Mouse (Mus musculus): Measurements from ENCODE around the gene Tbx2.

Gene Tbx2

GRCm38 (mm10) chr11:85832231-85832924 is at the start of gene Tbx2:
Gene Tbx2 (plus strand): TSS chr11:85832551.
- peak; percentile 84 to 93 for DNase-seq (ENCODE audit: low spot score in 2 of 2)

DNA sequence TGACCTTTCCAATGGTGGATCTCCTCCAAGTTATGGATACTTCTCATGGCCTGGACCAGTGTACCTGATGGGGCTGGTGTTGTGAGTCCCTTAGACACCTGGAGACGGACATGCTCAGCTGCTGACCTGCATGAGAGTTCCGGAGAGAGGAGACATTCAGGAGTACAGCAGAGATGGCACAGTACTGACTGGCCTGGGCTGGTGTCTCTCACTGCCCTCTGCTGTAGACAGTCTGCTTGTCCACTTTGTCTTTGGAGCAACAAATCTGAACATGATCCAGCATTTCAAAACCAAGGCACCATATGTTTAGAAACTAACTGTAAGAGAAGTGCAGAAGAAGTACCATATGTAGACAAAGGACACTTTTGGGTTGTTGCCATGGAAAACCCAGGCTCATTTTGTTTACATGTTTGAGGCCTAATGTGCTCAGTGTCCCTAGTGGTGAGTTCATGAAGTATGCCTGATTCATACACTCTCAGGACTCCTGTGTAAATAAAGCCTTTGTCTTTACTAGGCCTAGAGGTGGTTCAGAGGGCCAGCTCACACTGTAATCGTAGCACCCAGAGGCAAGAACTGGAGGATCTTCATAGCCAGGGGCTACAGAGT is 46.1 kb upstream of the Tbx2 start:
- no peak for DNase-seq (ENCODE audit: low spot score in 2 of 2)

- no peak for DNase-seq (ENCODE audit: low spot score in 2 of 2)
Observed at GRCm38 (mm10) chr11:85789750-85790149, 42.6 kb upstream of the Tbx2 start.

GRCm38 (mm10) chr11:85790267-85790666 is 42.1 kb upstream of the Tbx2 start:
- DNase-seq (ENCODE audit: low spot score in 2 of 2) = no peak

DNA sequence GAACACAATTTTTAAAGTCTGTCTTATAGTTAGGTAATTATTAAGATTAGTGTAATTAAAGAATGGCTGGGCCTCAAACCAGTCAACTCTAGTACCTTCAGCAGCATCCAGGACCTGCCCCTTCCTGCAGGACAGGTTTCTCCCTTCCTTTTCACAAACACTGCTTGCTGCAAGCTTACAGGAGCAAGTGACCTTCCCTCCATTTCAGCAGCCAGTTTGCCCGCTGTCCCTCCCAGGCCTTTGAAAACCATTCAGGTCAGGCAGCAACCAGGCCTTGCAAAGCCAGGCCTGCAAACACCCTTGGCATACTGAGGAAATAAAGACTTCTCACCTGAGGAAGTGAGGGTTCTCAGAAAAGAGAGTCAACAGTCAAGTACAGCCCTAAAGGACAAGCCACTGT is 41.1 kb upstream of the Tbx2 start:
- no peak for DNase-seq (ENCODE audit: low spot score in 2 of 2)

DNA sequence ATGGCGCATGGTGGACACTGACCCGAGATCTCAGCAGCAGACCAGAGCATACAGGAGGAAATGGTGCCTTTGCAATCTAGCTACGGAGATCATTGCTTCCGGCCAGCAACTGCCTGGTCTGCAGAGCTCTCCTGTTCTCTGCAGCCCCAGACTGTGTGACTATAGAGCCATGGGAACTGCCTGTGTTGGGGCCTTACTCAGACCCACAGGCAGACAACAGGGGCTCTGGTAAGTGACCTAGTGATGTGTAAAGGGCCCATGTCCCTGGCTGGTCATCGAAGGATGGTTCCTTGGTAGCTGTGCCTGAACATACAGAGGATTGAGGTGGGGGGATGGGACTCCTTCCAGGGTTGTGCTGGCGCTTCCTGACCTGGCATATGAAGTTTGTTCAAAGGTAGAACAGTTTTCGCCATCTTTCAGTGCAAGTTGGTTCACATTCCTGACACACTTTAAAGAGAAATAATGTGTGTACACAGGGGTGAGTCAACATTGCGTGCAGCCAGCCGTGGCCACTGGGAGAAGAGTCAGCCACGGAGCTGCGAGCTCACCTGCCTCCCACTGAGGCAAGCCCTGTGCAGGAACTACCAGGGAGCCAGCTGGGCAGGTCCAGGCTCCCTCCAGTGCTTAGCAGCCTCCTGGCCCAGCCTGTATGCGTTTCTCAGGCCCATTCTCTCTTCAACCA is 39.7 kb upstream of the Tbx2 start:
- peak in 1 of 2 experiments; percentile 53 for DNase-seq (ENCODE audit: low spot score in 2 of 2)

GRCm38 (mm10) chr11:85799456-85799855 is 32.9 kb upstream of the Tbx2 start:
- no peak for DNase-seq (ENCODE audit: low spot score in 2 of 2)

- DNase-seq (ENCODE audit: low spot score in 2 of 2) = no peak
Observed at GRCm38 (mm10) chr11:85799856-85800255, 32.5 kb upstream of the Tbx2 start.

GRCm38 (mm10) chr11:85800380-85800779 is 32.0 kb upstream of the Tbx2 start:
- DNase-seq (ENCODE audit: low spot score in 2 of 2) = no peak

- no peak for DNase-seq (ENCODE audit: low spot score in 2 of 2)
Observed at GRCm38 (mm10) chr11:85804048-85804447, 28.3 kb upstream of the Tbx2 start.

GRCm38 (mm10) chr11:85805779-85806178 is 26.6 kb upstream of the Tbx2 start:
- no peak for DNase-seq (ENCODE audit: low spot score in 2 of 2)

DNA sequence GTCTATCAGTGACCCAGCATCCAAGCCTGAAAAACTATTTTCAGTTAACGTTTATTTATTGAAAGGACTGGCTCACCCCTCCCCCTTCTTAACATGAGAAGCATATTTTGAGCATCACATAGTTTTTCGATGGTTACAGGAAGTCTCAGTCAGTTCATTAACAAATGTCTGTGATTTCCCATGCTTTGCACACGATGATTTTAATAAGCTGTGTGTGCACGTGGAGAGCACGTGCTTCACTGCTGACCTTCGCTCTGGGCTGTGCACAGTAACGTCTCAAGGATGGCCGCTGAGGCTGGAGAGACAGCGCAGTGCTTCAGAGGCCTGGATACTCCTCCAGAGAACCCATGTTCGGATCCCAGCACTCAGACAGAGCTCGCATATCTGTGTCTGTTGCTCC is 25.0 kb upstream of the Tbx2 start:
- DNase-seq (ENCODE audit: low spot score in 2 of 2) = no peak

GRCm38 (mm10) chr11:85811229-85811628 is 21.1 kb upstream of the Tbx2 start:
- DNase-seq (ENCODE audit: low spot score in 2 of 2) = no peak

GRCm38 (mm10) chr11:85811676-85812075 is 20.7 kb upstream of the Tbx2 start:
- no peak for DNase-seq (ENCODE audit: low spot score in 2 of 2)

DNA sequence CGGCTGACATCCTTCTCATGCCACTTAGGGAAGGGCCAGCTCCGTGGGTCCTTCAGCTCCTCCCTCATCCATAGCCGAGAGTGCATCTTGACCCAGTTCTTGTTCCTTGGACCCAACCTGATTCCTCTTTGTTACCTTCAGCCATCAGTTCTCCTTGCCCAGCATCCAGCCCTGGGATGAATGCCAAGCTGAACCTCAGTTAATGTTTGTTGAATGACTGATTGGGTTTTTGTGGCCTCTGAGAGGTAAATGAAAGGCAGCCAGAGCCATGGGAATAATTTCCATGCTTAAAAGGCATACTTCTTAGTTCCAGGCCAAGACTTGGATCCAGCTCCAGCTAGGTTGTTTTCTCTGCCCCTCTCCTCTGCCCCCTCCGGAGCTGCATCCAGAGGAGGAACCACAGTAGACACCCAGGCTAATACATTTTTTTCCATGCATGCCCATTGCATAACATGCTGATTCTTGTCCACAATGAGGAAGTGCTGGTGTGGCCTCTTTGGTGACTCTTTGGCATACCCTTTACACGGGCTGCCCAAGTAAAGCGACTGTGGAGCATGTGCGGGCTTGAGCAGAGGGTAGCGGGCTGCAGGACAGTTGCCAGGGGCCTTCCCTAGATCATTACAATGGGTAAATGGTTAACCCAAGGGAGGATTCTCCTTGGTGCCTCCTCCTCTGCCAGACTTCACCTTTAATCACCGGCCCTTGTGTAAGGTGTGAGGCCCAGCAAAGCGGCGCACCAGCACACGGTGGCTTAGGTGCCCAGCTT is 20.0 kb upstream of the Tbx2 start:
- no peak for DNase-seq (ENCODE audit: low spot score in 2 of 2)

GRCm38 (mm10) chr11:85814678-85815077 is 17.7 kb upstream of the Tbx2 start:
- DNase-seq (ENCODE audit: low spot score in 2 of 2) = no peak

DNA sequence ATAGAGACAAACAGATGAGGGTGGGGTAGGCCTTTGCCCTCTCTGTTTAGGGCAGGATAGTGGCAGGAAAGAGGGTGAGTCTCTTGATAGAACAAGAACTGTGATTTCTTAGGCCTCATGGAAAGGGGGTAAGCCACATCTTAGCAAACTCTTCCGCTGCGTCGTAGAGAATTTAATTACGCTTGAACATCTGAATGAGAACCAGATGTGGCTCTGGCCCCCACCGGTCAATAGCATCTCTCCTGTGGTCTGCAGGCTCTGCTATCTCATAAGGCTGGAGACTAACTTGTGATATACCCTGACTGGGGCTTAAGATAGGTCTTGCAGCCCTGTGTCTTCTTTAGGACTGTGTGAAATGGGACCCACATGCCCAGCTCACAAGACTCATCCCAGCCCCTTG is 15.9 kb upstream of the Tbx2 start:
- no peak for DNase-seq (ENCODE audit: low spot score in 2 of 2)

DNA sequence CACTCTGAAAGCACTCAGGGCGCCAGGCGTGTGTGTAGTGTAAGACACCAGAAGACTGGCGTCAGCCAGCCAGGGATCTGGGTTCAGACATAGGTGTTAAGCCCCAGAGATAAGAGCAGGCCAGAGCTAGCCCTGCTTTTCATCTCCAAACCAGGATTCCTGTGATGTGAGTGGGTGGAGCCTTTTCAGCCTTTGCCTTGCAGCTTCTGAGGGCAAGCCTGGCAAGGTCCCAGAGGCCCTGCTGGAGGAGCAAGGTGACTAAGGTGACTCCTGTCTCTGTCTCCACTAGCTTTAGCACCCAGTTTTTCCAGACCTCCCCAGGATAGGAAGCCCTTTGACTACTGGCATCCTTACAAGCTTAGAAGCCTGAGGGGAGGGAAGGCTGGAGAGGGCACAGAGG is 13.9 kb upstream of the Tbx2 start:
- no peak for DNase-seq (ENCODE audit: low spot score in 2 of 2)

GRCm38 (mm10) chr11:85820959-85821358 is 11.4 kb upstream of the Tbx2 start:
- DNase-seq (ENCODE audit: low spot score in 2 of 2) = no peak

GRCm38 (mm10) chr11:85821659-85822058 is 10.7 kb upstream of the Tbx2 start:
- no peak for DNase-seq (ENCODE audit: low spot score in 2 of 2)

DNA sequence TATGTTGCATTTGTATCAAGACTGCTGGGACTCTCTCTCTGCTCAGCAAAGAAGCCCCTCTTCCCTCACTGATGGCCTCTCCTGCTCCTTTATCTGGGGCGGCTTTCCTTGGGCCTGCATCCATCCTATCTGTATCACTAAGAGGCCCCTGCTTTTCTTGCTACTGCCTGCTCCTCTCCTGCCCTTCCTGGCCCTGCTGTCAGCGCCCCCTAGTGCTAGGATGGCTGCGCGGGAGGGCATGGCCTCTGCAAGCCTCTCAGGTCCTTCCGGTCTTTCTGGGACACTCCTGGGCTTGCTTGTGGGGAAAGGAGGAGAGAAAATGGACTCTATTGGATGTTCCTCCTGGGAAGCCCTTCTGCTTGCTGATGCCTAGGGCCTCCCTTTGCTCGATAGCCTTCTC is 9.2 kb upstream of the Tbx2 start:
- DNase-seq (ENCODE audit: low spot score in 2 of 2) = peak; percentile 79 to 90

DNA sequence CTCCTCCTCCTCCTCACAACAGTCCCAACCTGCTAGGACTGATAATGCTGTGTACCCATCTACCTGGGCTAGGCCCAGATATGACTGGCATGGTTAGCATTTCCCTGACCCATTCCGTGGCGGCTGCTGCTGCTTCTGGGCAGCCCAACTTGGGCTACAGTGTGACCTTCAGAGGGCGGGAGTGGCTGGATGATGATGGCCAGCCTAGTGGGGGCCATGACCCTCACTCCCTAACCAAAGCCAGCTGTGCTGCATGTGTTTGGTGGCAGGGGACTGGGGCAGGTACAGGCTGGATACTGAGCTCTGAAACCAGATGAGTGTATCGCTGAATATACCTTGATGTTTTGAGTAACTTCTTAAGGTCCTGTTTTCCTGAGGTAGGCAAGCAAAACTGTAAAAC is 8.6 kb upstream of the Tbx2 start:
- no peak for DNase-seq (ENCODE audit: low spot score in 2 of 2)
